Mouse (Mus musculus): ENCODE measurements around the gene Cdh20. TPM values are rescaled to one million over a fixed set of nuclear protein-coding genes. Genes with fewer than 3 reads are reported as not detected.
A peak's percentile ranks its signal among the peaks of the same experiment; 100 is the strongest.

Gene Cdh20
- polyA plus RNA-seq, 2 experiments: 0.30 to 1.0 TPM

DNA sequence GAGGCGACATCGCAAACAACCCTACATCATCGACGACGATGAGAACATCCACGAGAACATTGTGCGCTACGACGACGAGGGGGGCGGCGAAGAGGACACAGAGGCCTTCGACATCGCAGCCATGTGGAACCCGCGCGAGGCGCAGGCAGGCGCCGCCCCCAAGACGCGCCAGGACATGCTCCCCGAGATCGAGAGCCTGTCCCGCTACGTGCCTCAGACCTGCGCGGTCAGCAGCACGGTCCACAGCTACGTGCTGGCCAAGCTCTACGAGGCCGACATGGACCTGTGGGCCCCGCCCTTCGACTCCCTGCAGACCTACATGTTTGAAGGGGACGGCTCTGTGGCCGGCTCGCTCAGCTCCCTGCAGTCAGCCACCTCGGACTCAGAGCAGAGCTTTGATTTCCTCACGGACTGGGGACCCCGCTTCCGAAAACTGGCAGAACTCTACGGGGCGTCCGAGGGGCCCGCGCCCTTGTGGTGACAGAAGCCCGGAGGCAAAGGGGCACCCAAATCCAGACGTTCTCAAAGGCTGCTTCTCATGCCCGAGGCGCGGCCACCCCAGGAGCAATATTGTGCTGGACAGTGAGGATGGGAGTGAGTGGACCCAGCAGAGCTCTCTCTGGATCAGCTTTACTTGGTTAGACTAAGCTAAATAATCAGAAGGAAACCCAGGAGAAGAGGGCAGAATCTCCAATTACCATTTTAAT, 225.7 kb downstream of the Cdh20 start:
- H3K27ac ChIP-seq (replicated peaks; ENCODE audit: low read depth, low read length): no peak overlapping the region
- no peak for TF ChIP-seq POLR2A (IDR thresholded peaks at IDR 0.05; ENCODE audit: borderline replicate concordance, extremely low read depth, insufficient read depth, insufficient read length)
- peak overlapping the region; percentile 64 for H3K9ac ChIP-seq (ENCODE audit: low read depth, low read length, severe bottlenecking)
- no peaks in the 10 kb centered on the region for H3K4me1 ChIP-seq (ENCODE audit: control insufficient read depth, insufficient read depth, low read length)
- no peaks in the 10 kb centered on the region; the same call in 1 of the 2 replicates for H3K27me3 ChIP-seq (ENCODE audit: control insufficient read depth, insufficient read depth, low read length)
- peak overlapping the region; percentile 45 for H3K4me3 ChIP-seq (replicated peaks; ENCODE audit: low read length)
- peak overlapping the region; percentile 79 for H3K4me2 ChIP-seq (replicated peaks; ENCODE audit: low read depth, low read length, severe bottlenecking)
- no peak for DNase-seq (ENCODE audit: low spot score)
- H3K9me3 ChIP-seq (ENCODE audit: control insufficient read depth, low read length): no peaks in the 10 kb centered on the region
- WGBS: 10% methylated on average over 51 of the region's 51 CpGs
- H3K36me3 ChIP-seq (ENCODE audit: control insufficient read depth, insufficient read depth, low read length): no peaks in the 10 kb centered on the region
- peak; percentile 76; the same call in 1 of the 2 replicates for ATAC-seq (ENCODE audit: low FRiP score, low read depth)

DNA sequence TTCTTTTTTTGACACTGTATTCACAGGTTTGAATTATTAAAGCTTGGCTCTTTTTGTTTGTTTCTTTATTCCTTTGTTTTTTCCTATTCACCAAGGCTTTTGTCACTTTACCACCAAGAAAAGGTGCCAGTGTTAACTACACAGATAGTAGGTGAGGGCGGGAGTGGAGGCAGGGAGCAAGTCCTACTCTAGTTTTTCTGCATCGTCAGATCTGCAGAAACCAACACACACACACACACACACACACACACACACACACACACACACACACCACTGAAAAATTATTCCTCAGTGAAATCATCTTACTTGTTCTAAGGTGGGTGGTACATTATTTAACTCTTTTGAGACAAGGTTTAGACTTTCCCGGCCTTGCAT, 226.3 kb downstream of the Cdh20 start:
- peak overlapping the region; percentile 79; the same call in 1 of the 2 replicates for H3K4me2 ChIP-seq (replicated peaks; ENCODE audit: low read depth, low read length, severe bottlenecking)
- no peak for ATAC-seq (ENCODE audit: low FRiP score, low read depth)
- 77% methylated on average over 3 of the region's 3 CpGs for WGBS

DNA sequence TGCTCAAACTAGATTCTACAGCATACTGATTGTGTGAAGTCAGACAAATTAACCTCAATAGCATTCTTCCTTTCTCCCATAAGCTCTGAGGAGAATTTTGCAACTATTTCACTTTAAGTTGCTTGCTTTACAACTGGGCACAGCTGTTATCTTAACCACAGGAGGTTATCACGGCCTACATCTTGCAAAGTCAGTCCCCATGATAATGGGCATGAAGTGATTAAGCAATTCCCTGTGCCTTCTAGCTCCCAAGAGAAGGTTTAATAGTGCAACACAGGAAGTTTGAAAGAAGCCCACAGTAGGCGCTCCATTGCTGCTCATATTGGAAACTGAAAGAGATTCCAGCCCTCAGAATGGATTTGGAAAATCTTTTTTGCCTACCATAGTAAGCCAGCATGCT, 229.5 kb downstream of the Cdh20 start:
- Histone ChIP-seq H3K27me3 (ENCODE audit: control insufficient read depth, insufficient read depth, low read length) (no peaks in the 10 kb centered on the region; the same call in 1 of the 2 replicates), H3K9ac (ENCODE audit: low read depth, low read length, severe bottlenecking) (no peak overlapping the region), H3K4me1 (ENCODE audit: control insufficient read depth, insufficient read depth, low read length) (no peaks in the 10 kb centered on the region), H3K36me3 (ENCODE audit: control insufficient read depth, insufficient read depth, low read length) (no peaks in the 10 kb centered on the region), H3K9me3 (ENCODE audit: control insufficient read depth, low read length) (no peaks in the 10 kb centered on the region), H3K4me3 (replicated peaks; ENCODE audit: low read length) (no peak overlapping the region), H3K4me2 (replicated peaks; ENCODE audit: low read depth, low read length, severe bottlenecking) (no peak overlapping the region), H3K27ac (replicated peaks; ENCODE audit: low read depth, low read length) (no peak overlapping the region)
- no peak for DNase-seq (ENCODE audit: low spot score)
- TF ChIP-seq POLR2A (IDR thresholded peaks at IDR 0.05; ENCODE audit: borderline replicate concordance, extremely low read depth, insufficient read depth, insufficient read length): no peak
- ATAC-seq (ENCODE audit: low FRiP score, low read depth): no peak
- WGBS: 69% methylated on average over 2 of the region's 2 CpGs

More for the DNA sequence above, 226.3 kb downstream of the Cdh20 start:
- Histone ChIP-seq H3K9ac (ENCODE audit: low read depth, low read length, severe bottlenecking) (no peak overlapping the region), H3K4me1 (ENCODE audit: control insufficient read depth, insufficient read depth, low read length) (no peaks in the 10 kb centered on the region), H3K36me3 (ENCODE audit: control insufficient read depth, insufficient read depth, low read length) (no peaks in the 10 kb centered on the region), H3K4me3 (replicated peaks; ENCODE audit: low read length) (peak overlapping the region; percentile 45; the same call in 1 of the 2 replicates), H3K27ac (replicated peaks; ENCODE audit: low read depth, low read length) (no peak overlapping the region), H3K9me3 (ENCODE audit: control insufficient read depth, low read length) (no peaks in the 10 kb centered on the region), H3K27me3 (ENCODE audit: control insufficient read depth, insufficient read depth, low read length) (no peaks in the 10 kb centered on the region; the same call in 1 of the 2 replicates)
- no peak for DNase-seq (ENCODE audit: low spot score)
- TF ChIP-seq POLR2A (IDR thresholded peaks at IDR 0.05; ENCODE audit: borderline replicate concordance, extremely low read depth, insufficient read depth, insufficient read length): no peak

DNA sequence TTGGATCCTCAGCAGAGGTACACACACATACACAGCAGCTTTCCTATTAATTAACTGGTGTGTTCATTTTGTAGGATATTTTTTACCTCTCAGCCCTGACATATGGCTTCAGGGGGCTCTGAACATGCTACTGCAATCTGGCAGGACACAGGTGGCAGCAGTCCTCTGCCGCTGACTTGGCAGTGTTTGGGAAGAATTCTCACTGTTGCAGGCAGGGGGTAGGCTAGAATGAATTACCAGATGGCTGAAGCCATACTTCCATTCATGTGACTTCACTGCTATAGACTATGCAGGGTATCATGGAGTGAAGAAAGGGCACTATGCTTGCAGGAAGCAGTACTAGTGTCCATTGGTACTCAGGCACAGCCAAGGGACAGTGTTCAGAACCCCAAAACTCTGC, 233.8 kb downstream of the Cdh20 start:
- no peaks in the 10 kb centered on the region for H3K36me3 ChIP-seq (ENCODE audit: control insufficient read depth, insufficient read depth, low read length)
- H3K27me3 ChIP-seq (ENCODE audit: control insufficient read depth, insufficient read depth, low read length): no peaks in the 10 kb centered on the region
- H3K9ac ChIP-seq (ENCODE audit: low read depth, low read length, severe bottlenecking): no peak overlapping the region
- no peak overlapping the region for H3K4me2 ChIP-seq (replicated peaks; ENCODE audit: low read depth, low read length, severe bottlenecking)
- no peak overlapping the region for H3K27ac ChIP-seq (replicated peaks; ENCODE audit: low read depth, low read length)
- ATAC-seq (ENCODE audit: low FRiP score, low read depth): no peak
- no peaks in the 10 kb centered on the region for H3K4me1 ChIP-seq (ENCODE audit: control insufficient read depth, insufficient read depth, low read length)
- H3K9me3 ChIP-seq (ENCODE audit: control insufficient read depth, low read length): no peaks in the 10 kb centered on the region
- DNase-seq (ENCODE audit: low spot score): no peak
- 38% methylated on average over 1 of the region's 1 CpGs for WGBS
- H3K4me3 ChIP-seq (replicated peaks; ENCODE audit: low read length): no peak overlapping the region
- TF ChIP-seq POLR2A (IDR thresholded peaks at IDR 0.05; ENCODE audit: borderline replicate concordance, extremely low read depth, insufficient read depth, insufficient read length): no peak

DNA sequence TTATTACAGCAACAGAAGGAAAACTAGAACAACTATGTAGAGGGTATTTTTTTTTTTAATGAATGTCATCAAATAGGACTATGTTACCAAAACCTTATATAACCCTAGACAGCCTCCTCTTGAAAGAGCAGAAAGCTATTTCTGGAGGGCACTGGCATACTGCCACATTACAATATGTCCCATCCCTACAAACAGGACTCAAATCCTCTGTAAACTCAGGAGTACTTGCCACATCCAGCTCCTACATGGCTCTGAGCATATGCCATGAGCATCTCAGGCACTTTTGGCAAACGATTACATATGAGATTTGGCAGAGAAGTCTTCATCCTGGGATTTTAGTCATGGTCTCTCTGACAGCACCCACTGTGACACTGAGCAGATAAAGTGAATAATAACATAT, 235.5 kb downstream of the Cdh20 start:
- Histone ChIP-seq H3K27ac (replicated peaks; ENCODE audit: low read depth, low read length) (no peak overlapping the region), H3K9ac (ENCODE audit: low read depth, low read length, severe bottlenecking) (no peak overlapping the region), H3K4me2 (replicated peaks; ENCODE audit: low read depth, low read length, severe bottlenecking) (no peak overlapping the region), H3K36me3 (ENCODE audit: control insufficient read depth, insufficient read depth, low read length) (no peaks in the 10 kb centered on the region), H3K4me3 (replicated peaks; ENCODE audit: low read length) (no peak overlapping the region), H3K4me1 (ENCODE audit: control insufficient read depth, insufficient read depth, low read length) (no peaks in the 10 kb centered on the region), H3K9me3 (ENCODE audit: control insufficient read depth, low read length) (no peaks in the 10 kb centered on the region), H3K27me3 (ENCODE audit: control insufficient read depth, insufficient read depth, low read length) (no peaks in the 10 kb centered on the region)
- no peak for DNase-seq (ENCODE audit: low spot score)
- TF ChIP-seq POLR2A (IDR thresholded peaks at IDR 0.05; ENCODE audit: borderline replicate concordance, extremely low read depth, insufficient read depth, insufficient read length): no peak
- ATAC-seq (ENCODE audit: low FRiP score, low read depth): no peak
- WGBS: 90% methylated on average over 1 of the region's 1 CpGs

Measured in limb, embryonic 14.5 days (tissue).